Mouse (Mus musculus) kidney, adult 8-10 months (tissue): ENCODE data around the gene Sgo2a.
"Not testable (repeated sequence)": the region's sequence is repeated elsewhere in the genome, so short reads cannot be mapped to it uniquely, and the experiment has no call there.

Source experiments
- DNase-seq, 2 experiments: peaks; one replicate each; pipeline ENCODE4 v3.0.0; 2022

The Sgo2a gene

GRCm38 (mm10) chr1:58031160-58031769, 35.5 kb downstream of the Sgo2a start:
- DNase-seq = peak in 1 of 2 experiments; percentile 55

- not testable (repeated sequence) for DNase-seq
Measured at GRCm38 (mm10) chr1:58037306-58037705, 41.5 kb downstream of the Sgo2a start.

- no peak for DNase-seq
Measured at GRCm38 (mm10) chr1:58045076-58045475, 49.3 kb downstream of the Sgo2a start.

GRCm38 (mm10) chr1:58045546-58045945, 49.8 kb downstream of the Sgo2a start:
- no peak for DNase-seq

GRCm38 (mm10) chr1:58046721-58047290, 51.0 kb downstream of the Sgo2a start:
- no peak for DNase-seq

GRCm38 (mm10) chr1:58049126-58049525, 53.4 kb downstream of the Sgo2a start:
- peak; percentile 18 to 31 for DNase-seq

- DNase-seq = no peak
Measured at GRCm38 (mm10) chr1:58055598-58055997, 59.8 kb downstream of the Sgo2a start.

GRCm38 (mm10) chr1:58056074-58056807, 60.5 kb downstream of the Sgo2a start:
- DNase-seq = no peak

GRCm38 (mm10) chr1:58056939-58057338, 61.2 kb downstream of the Sgo2a start:
- DNase-seq = no peak

GRCm38 (mm10) chr1:58058846-58059245, 63.1 kb downstream of the Sgo2a start:
- DNase-seq = no peak

- no peak for DNase-seq
Measured at GRCm38 (mm10) chr1:58062131-58062530, 66.4 kb downstream of the Sgo2a start.

- DNase-seq = peak in 1 of 2 experiments; percentile 44
Measured at GRCm38 (mm10) chr1:58065151-58065550, 69.4 kb downstream of the Sgo2a start.

- DNase-seq = no peak
Measured at GRCm38 (mm10) chr1:58065606-58066005, 69.8 kb downstream of the Sgo2a start.

GRCm38 (mm10) chr1:58069181-58069580, 73.4 kb downstream of the Sgo2a start:
- DNase-seq = no peak

- no peak for DNase-seq
Measured at GRCm38 (mm10) chr1:58070091-58070490, 74.3 kb downstream of the Sgo2a start.

GRCm38 (mm10) chr1:58071006-58071405, 75.2 kb downstream of the Sgo2a start:
- DNase-seq = no peak

GRCm38 (mm10) chr1:58071509-58071908, 75.7 kb downstream of the Sgo2a start:
- DNase-seq = no peak

- DNase-seq = no peak
Measured at GRCm38 (mm10) chr1:58072416-58072815, 76.6 kb downstream of the Sgo2a start.

GRCm38 (mm10) chr1:58072991-58073730, 77.4 kb downstream of the Sgo2a start:
- no peak for DNase-seq

GRCm38 (mm10) chr1:58074266-58074665, 78.5 kb downstream of the Sgo2a start:
- no peak for DNase-seq
